Mouse (Mus musculus) kidney, postnatal 0 days (tissue): Measurements from ENCODE around the gene Tbc1d16. TPM values are rescaled to one million over a fixed set of nuclear protein-coding genes. Genes with fewer than 3 reads are reported as not detected.

Experiments
- ATAC-seq: fragments of 200-750 bp; cut with Nextera tagmentation; replicated peaks from 2 replicates; pipeline ENCODE4 v1.8.0; 2017; ENCODE audit warnings: low read depth, moderate number of reproducible peaks, moderate TSS enrichment, moderate library complexity; ENCODE audit not compliant: low FRiP score
- DNase-seq: peaks from one replicate; pipeline ENCODE4 v3.0.0-alpha.2; 2016; ENCODE audit warnings: low spot score
- H3K27ac ChIP-seq: fragments of 300-500 bp; sonication (generic); 2 replicates; pipeline ENCODE4 v1.5.1; 2014; ENCODE audit warnings: mild to moderate bottlenecking
- H3K27me3 ChIP-seq: fragments of 300-500 bp; sonication (generic); 2 replicates; pipeline ENCODE4 v1.6.1; 2014; ENCODE audit warnings: low read length, mixed read lengths; ENCODE audit not compliant: insufficient read depth
- H3K36me3 ChIP-seq: fragments of 300-500 bp; sonication (generic); 2 replicates; pipeline ENCODE4 v1.6.1; 2014; ENCODE audit warnings: low read length, mixed read lengths; ENCODE audit not compliant: insufficient read depth
- H3K4me1 ChIP-seq: fragments of 300-500 bp; sonication (generic); replicated peaks from 2 replicates; pipeline ENCODE4 v1.6.1; 2014; ENCODE audit warnings: antibody characterized with exemption, low read length, mixed read lengths; ENCODE audit not compliant: insufficient read depth
- H3K4me2 ChIP-seq: fragments of 300-500 bp; sonication (generic); 2 replicates; pipeline ENCODE4 v1.6.1; 2014; ENCODE audit warnings: mild to moderate bottlenecking, low read length, moderate library complexity, mixed read lengths
- H3K4me3 ChIP-seq: fragments of 300-500 bp; sonication (generic); replicated peaks from 2 replicates; pipeline ENCODE4 v1.5.1; 2014; ENCODE audit warnings: low read depth, low read length
- H3K9ac ChIP-seq: fragments of 300-500 bp; sonication (generic); 2 replicates; pipeline ENCODE4 v1.6.1; 2014; ENCODE audit warnings: low read depth, low read length
- H3K9me3 ChIP-seq: fragments of 300-500 bp; sonication (generic); replicated peaks from 2 replicates; pipeline ENCODE4 v1.6.1; 2016; ENCODE audit warnings: low read length, inconsistent platforms, mixed read lengths
- CTCF ChIP-seq: IDR thresholded peaks from 2 replicates; pipeline ENCODE4 v1.5.1; 2016; ENCODE audit warnings: antibody characterized with exemption, low read depth, mild to moderate bottlenecking, moderate library complexity
- WGBS: fragments of 180-500 bp; shearing (Covaris S2); extraction: QIAGEN DNeasy Blood & Tissue Kit; methylation state at CpG from one replicate; pipeline ENCODE4 v1.1.7; 2014; 5-methylcytosine and 5-hydroxymethylcytosine counted together
- polyA plus RNA-seq: library from polyadenylated mRNA; unstranded; fragments of >200 nt; fragmentation: Nextera tagmentation; extraction: Ambion mirVana; gene quantifications from 2 replicates; pipeline ENCODE4 v1.2.1, GENCODE M21; 2015

Tbc1d16 gene
- polyA plus RNA-seq, 1 experiment from 2014 or later, result 9.2 TPM

DNA sequence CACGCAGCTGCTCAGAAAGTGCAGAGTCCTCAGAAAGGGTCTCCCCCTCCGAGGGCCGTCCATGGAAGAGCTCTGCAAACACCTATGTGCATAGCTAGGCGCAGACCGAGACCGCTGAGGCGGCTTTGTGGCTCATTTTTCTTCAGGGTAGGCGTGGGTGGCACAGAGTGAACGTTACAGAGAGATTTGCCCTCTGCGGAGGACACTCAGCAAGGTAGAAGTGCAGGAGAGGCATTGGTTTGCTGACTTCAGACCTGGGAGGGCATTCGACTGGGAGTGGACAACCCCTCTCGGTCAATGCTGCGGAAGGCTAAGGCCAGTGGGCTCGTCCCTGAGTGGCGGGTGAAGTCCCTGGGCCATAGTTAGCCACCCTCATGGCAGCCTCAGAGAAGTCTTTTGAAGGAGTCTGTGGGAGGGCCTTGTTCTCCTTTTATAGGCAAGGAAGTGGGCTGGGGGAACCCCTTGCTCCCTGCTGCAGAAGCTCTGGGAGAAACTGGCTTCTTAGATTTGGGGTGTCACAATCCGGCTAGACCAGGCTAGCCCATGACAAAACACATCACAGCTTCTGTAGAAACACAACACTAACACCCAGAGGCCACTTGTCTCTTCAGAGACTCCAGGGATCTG lies 84.8 kb downstream of the Tbc1d16 start:
- no peak for DNase-seq
- no peaks in the 10 kb centered on the region for H3K9me3 ChIP-seq
- ATAC-seq, result no peak
- peaks cover 3% of the 10 kb centered on the region; the same call in 1 of the 2 replicates for H3K4me1 ChIP-seq
- H3K27me3 ChIP-seq, result no peaks in the 10 kb centered on the region
- H3K36me3 ChIP-seq, result 0 out of 2 replicates have a peak, but pooled peaks cover 8% of the 10 kb centered on the region
- H3K27ac ChIP-seq, result no peak overlapping the region
- no peak overlapping the region for H3K9ac ChIP-seq
- no peak overlapping the region for H3K4me2 ChIP-seq
- TF ChIP-seq CTCF, result no peak
- WGBS, result 47% methylated on average over 15 of the region's 16 CpGs
- H3K4me3 ChIP-seq, result no peak overlapping the region

- H3K27me3 ChIP-seq, result no peaks in the 10 kb centered on the region
Observed at GRCm38 (mm10) chr11:119142615-119143014, 85.7 kb downstream of the Tbc1d16 start.

GRCm38 (mm10) chr11:119139026-119139425 lies 89.3 kb downstream of the Tbc1d16 start:
- no peak for DNase-seq
- TF ChIP-seq CTCF, result no peak
- 79% methylated on average over 6 of the region's 6 CpGs for WGBS
- Histone ChIP-seq H3K27me3 (no peaks in the 10 kb centered on the region), H3K27ac (no peak overlapping the region), H3K9ac (no peak overlapping the region), H3K36me3 (no peaks in the 10 kb centered on the region), H3K4me1 (peaks cover 3% of the 10 kb centered on the region; the same call in 1 of the 2 replicates), H3K4me3 (no peak overlapping the region), H3K9me3 (no peaks in the 10 kb centered on the region), H3K4me2 (no peak overlapping the region)
- ATAC-seq, result no peak

More at GRCm38 (mm10) chr11:119142615-119143014, 85.7 kb downstream of the Tbc1d16 start:
- no peak overlapping the region for H3K4me3 ChIP-seq
- H3K9me3 ChIP-seq, result no peaks in the 10 kb centered on the region
- H3K4me1 ChIP-seq, result peaks cover 3% of the 10 kb centered on the region; the same call in 1 of the 2 replicates
- no peak overlapping the region for H3K4me2 ChIP-seq
- WGBS, result 61% methylated on average over 8 of the region's 8 CpGs
- DNase-seq, result no peak
- TF ChIP-seq CTCF, result no peak
- no peak for ATAC-seq
- no peak overlapping the region for H3K9ac ChIP-seq
- H3K27ac ChIP-seq, result no peak overlapping the region
- 0 out of 2 replicates have a peak, but pooled peaks cover 3% of the 10 kb centered on the region for H3K36me3 ChIP-seq

GRCm38 (mm10) chr11:119138205-119138604 lies 90.1 kb downstream of the Tbc1d16 start:
- no peak overlapping the region for H3K27ac ChIP-seq
- H3K4me1 ChIP-seq, result peaks cover 3% of the 10 kb centered on the region; the same call in 1 of the 2 replicates
- DNase-seq, result no peak
- no peak overlapping the region for H3K4me3 ChIP-seq
- H3K9me3 ChIP-seq, result no peaks in the 10 kb centered on the region
- no peak for TF ChIP-seq CTCF
- no peak overlapping the region for H3K4me2 ChIP-seq
- H3K36me3 ChIP-seq, result no peaks in the 10 kb centered on the region
- no peaks in the 10 kb centered on the region for H3K27me3 ChIP-seq
- whole genome bisulfite sequencing, result 65% methylated on average over 9 of the region's 9 CpGs
- H3K9ac ChIP-seq, result no peak overlapping the region
- no peak for ATAC-seq

- no peak overlapping the region for H3K9ac ChIP-seq
- H3K4me1 ChIP-seq, result no peaks in the 10 kb centered on the region
- DNase-seq (no peak), ATAC-seq (no peak)
- H3K9me3 ChIP-seq, result no peaks in the 10 kb centered on the region
- no peaks in the 10 kb centered on the region for H3K27me3 ChIP-seq
- no peak overlapping the region for H3K4me3 ChIP-seq
- WGBS, result 42% methylated on average over 17 of the region's 17 CpGs
- H3K36me3 ChIP-seq, result no peaks in the 10 kb centered on the region
- TF ChIP-seq CTCF, result no peak
- no peak overlapping the region for H3K27ac ChIP-seq
- H3K4me2 ChIP-seq, result no peak overlapping the region
Observed at GRCm38 (mm10) chr11:119134586-119134985, 93.7 kb downstream of the Tbc1d16 start.

- H3K27me3 ChIP-seq, result no peaks in the 10 kb centered on the region
- H3K9me3 ChIP-seq, result no peaks in the 10 kb centered on the region
- no peak for TF ChIP-seq CTCF
- H3K4me2 ChIP-seq, result no peak overlapping the region
- ATAC-seq (no peak), DNase-seq (no peak)
- no peak overlapping the region for H3K27ac ChIP-seq
- WGBS, result 68% methylated on average over 5 of the region's 5 CpGs
- H3K4me3 ChIP-seq, result no peak overlapping the region
- 0 out of 2 replicates have a peak, but pooled peaks cover 8% of the 10 kb centered on the region for H3K4me1 ChIP-seq
- no peaks in the 10 kb centered on the region for H3K36me3 ChIP-seq
- H3K9ac ChIP-seq, result no peak overlapping the region
Observed at GRCm38 (mm10) chr11:119133437-119134221, 94.7 kb downstream of the Tbc1d16 start.
